Mouse (Mus musculus): Measurements from ENCODE around the gene Plscr2. TPM values are rescaled to one million over a fixed set of nuclear protein-coding genes. Genes with fewer than 3 reads are reported as not detected.

Gene Plscr2
- polyA plus RNA-seq, 1 experiment from 2014 or later: not detected

Other genes with a start within 250 kb of the Plscr2 start
- not detected in 3 replicates for gene Plscr5, start 82.7 kb upstream of the Plscr2 start, polyA plus RNA-seq (2018)
- 9.8 to 17.8 TPM (median 12.4 TPM) in 3 replicates for gene Plscr1, start 25.9 kb upstream of the Plscr2 start, polyA plus RNA-seq (2018)
- not detected in 3 replicates for gene 1700057G04Rik, start 33.8 kb downstream of the Plscr2 start, polyA plus RNA-seq (2018)
- gene Plscr4, start 181.8 kb downstream of the Plscr2 start, polyA plus RNA-seq (2018): 6.0 to 8.2 TPM (median 7.9 TPM) in 3 replicates

Measured in macrophage (primary cell).